Mouse (Mus musculus) midbrain, embryonic 14.5 days (tissue): ENCODE data around the gene Gm44579. TPM values are rescaled to one million over a fixed set of nuclear protein-coding genes. Genes with fewer than 3 reads are reported as not detected.

ENCODE experiments used
- ATAC-seq: fragments of 200-750 bp; cut with Nextera tagmentation; 2 replicates; pipeline ENCODE4 v1.8.0; 2017; ENCODE audit warnings: moderate number of reproducible peaks, moderate library complexity; ENCODE audit not compliant: low FRiP score, low TSS enrichment
- DNase-seq: peaks from one replicate; pipeline ENCODE4 v3.0.0-alpha.2; 2015
- H3K27ac ChIP-seq: fragments of 300-500 bp; sonication (generic); replicated peaks from 2 replicates; pipeline ENCODE4 v1.5.1; 2014; ENCODE audit warnings: mild to moderate bottlenecking, low read depth, low read length, moderate library complexity
- H3K27me3 ChIP-seq: fragments of 300-500 bp; sonication (generic); 2 replicates; pipeline ENCODE4 v1.6.1; 2014; ENCODE audit warnings: low read length, control low read depth, mixed read lengths; ENCODE audit not compliant: control insufficient read depth, insufficient read depth
- H3K36me3 ChIP-seq: fragments of 300-500 bp; sonication (generic); 2 replicates; pipeline ENCODE4 v1.6.1; 2014; ENCODE audit warnings: low read length, control low read depth; ENCODE audit not compliant: control insufficient read depth, insufficient read depth
- H3K4me1 ChIP-seq: fragments of 300-500 bp; sonication (generic); 2 replicates; pipeline ENCODE4 v1.6.1; 2014; ENCODE audit warnings: mild to moderate bottlenecking, antibody characterized with exemption, low read length, control low read depth; ENCODE audit not compliant: control insufficient read depth, insufficient read depth
- H3K4me2 ChIP-seq: fragments of 300-500 bp; sonication (generic); 2 replicates; pipeline ENCODE4 v1.6.1; 2014; ENCODE audit warnings: mild to moderate bottlenecking, low read length, moderate library complexity
- H3K4me3 ChIP-seq: fragments of 300-500 bp; sonication (generic); replicated peaks from 2 replicates; pipeline ENCODE4 v1.5.1; 2014; ENCODE audit warnings: low read depth, low read length
- H3K9ac ChIP-seq: fragments of 300-500 bp; sonication (generic); replicated peaks from 2 replicates; pipeline ENCODE4 v1.6.1; 2014; ENCODE audit warnings: mild to moderate bottlenecking, low read length, moderate library complexity
- H3K9me3 ChIP-seq: fragments of 300-500 bp; sonication (generic); 2 replicates; pipeline ENCODE4 v1.6.1; 2016; ENCODE audit warnings: low read length, control low read depth, mixed read lengths; ENCODE audit not compliant: control insufficient read depth
- WGBS: fragments of 180-500 bp; shearing (Covaris S2); extraction: QIAGEN DNeasy Blood & Tissue Kit; methylation state at CpG from one replicate; pipeline ENCODE4 v1.1.7; 2014; 5-methylcytosine and 5-hydroxymethylcytosine counted together
- polyA plus RNA-seq: library from polyadenylated mRNA; unstranded; fragments of >200 nt; fragmentation: Nextera tagmentation; extraction: Ambion mirVana; gene quantifications from 2 replicates; pipeline ENCODE4 v1.2.1, GENCODE M21; 2014

Gene Gm44579
- polyA plus RNA-seq, 1 experiment from 2014 or later = not detected

GRCm38 (mm10) chr15:98214130-98214529 is 6.6 kb downstream of the Gm44579 start:
- H3K27ac ChIP-seq = no peak overlapping the region
- no peak overlapping the region for H3K4me2 ChIP-seq
- no peaks in the 10 kb centered on the region for H3K36me3 ChIP-seq
- ATAC-seq (no peak), DNase-seq (no peak)
- no peaks in the 10 kb centered on the region for H3K4me1 ChIP-seq
- no peaks in the 10 kb centered on the region for H3K9me3 ChIP-seq
- 79% methylated on average over 5 of the region's 5 CpGs for WGBS
- no peak overlapping the region for H3K9ac ChIP-seq
- no peak overlapping the region for H3K4me3 ChIP-seq
- H3K27me3 ChIP-seq = no peaks in the 10 kb centered on the region

DNA sequence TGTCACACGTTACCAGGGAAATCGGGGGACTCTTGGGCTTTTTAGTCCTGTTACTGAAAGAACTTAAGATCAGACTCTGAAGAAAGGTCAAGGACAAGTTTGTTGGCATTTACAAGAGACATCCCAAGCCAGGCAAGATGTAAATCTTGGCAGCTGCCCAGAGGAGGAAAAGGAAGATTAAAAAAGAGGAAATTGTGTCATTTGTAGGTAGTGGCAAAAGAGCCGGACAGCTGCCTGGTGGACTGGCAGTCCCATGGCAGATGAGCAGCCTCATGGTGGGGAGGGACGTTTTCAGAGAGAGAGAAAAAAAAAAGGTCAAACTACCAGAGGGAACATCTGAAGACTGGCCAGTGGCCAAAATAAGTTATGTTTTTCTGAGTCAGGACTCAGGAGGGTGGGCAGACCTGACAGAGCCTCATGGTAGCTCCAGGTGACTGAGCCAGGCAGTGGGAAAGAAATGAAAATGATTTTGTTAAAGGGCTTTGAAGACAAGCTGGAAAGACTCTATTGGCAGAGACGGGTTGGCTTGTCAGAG is 7.4 kb downstream of the Gm44579 start:
- DNase-seq (no peak), ATAC-seq (no peak)
- H3K36me3 ChIP-seq = no peaks in the 10 kb centered on the region
- no peak overlapping the region for H3K27ac ChIP-seq
- no peak overlapping the region for H3K9ac ChIP-seq
- WGBS = 82% methylated on average over 5 of the region's 5 CpGs
- no peak overlapping the region for H3K4me2 ChIP-seq
- no peaks in the 10 kb centered on the region for H3K9me3 ChIP-seq
- H3K4me3 ChIP-seq = no peak overlapping the region
- no peaks in the 10 kb centered on the region for H3K4me1 ChIP-seq
- H3K27me3 ChIP-seq = no peaks in the 10 kb centered on the region

- ATAC-seq (no peak), DNase-seq (no peak)
- Histone ChIP-seq H3K4me3 (no peak overlapping the region), H3K4me2 (no peak overlapping the region), H3K27ac (no peak overlapping the region), H3K4me1 (no peaks in the 10 kb centered on the region), H3K9ac (no peak overlapping the region), H3K36me3 (no peaks in the 10 kb centered on the region), H3K9me3 (no peaks in the 10 kb centered on the region), H3K27me3 (no peaks in the 10 kb centered on the region)
- WGBS = 87% methylated on average over 7 of the region's 7 CpGs
Observed at GRCm38 (mm10) chr15:98209676-98210075, 11.1 kb downstream of the Gm44579 start.

- Histone ChIP-seq H3K27me3 (no peaks in the 10 kb centered on the region), H3K27ac (no peak within 1 kb of the TSS), H3K36me3 (no peaks in the 10 kb centered on the region), H3K4me1 (no peaks in the 10 kb centered on the region), H3K9me3 (no peaks in the 10 kb centered on the region), H3K4me2 (no peak within 1 kb of the TSS), H3K4me3 (no peak within 1 kb of the TSS), H3K9ac (no peak within 1 kb of the TSS)
- DNase-seq (no peak), ATAC-seq (no peak)
- 65% methylated on average over 3 of the region's 3 CpGs for WGBS
Observed at GRCm38 (mm10) chr15:98195442-98195841, 25.3 kb downstream of the Gm44579 start, which contains the start of gene Olfr288. Gene Olfr288 (minus strand): TSS chr15:98195542.

DNA sequence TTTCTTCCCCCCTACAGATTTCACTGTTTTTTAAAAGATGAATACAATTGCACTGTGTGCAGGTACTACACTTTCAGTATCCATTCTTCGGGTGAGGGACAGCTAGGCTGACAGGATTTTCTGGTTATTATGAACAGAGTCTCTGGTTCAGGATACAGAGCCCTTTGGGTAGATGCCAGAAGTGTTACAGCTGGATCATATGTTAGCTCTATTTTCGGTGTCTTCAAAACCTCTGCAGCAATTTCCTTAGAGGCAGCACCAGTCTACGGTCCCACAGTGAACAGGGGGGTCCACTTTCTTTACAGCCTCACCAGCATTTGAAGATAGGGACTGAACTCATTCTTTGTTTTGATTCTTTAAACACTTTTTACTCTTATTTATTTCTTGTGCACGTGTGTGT is 36.3 kb downstream of the Gm44579 start:
- H3K36me3 ChIP-seq = no peaks in the 10 kb centered on the region
- no peak for DNase-seq
- H3K4me3 ChIP-seq = no peak overlapping the region
- no peak overlapping the region for H3K9ac ChIP-seq
- no peak overlapping the region for H3K27ac ChIP-seq
- WGBS = 72% methylated on average over 4 of the region's 4 CpGs
- ATAC-seq = no peak
- 0 out of 2 replicates have a peak, but pooled peaks cover 5% of the 10 kb centered on the region for H3K4me1 ChIP-seq
- H3K27me3 ChIP-seq = no peaks in the 10 kb centered on the region; the same call in 1 of the 2 replicates
- no peaks in the 10 kb centered on the region for H3K9me3 ChIP-seq
- no peak overlapping the region for H3K4me2 ChIP-seq

DNA sequence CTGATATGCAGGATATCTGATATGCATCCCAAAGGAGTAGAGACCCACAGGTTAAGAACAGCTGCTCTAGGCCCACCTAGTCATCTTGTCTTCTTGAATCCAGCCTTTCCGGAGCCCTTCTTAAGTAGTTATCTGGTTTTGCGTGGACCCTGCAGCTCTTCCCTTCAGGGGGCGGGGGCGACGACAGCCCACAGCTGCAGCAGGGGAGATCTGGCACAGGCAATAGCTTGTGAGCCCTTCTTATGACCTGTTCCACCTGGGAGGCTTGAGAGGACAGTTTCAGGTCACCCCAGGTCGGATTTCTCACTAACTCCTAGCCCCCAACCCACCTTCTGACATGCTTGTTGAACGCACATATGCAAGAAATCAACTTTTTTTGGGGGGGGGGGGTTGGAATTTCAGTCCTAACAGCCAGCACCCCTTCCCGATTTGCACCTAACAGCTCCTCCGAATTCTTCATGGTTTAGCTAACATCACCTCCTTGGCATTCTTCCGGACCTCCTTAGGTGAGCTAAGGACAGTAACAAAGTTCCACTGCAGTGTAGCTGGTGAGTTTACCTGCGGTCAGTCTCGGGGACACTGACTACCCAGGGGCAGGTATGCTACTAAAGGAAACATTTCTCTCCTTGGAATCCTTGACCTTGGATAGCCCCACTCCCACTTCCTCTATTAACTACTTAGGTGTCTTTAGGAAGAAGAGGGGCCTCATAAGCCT is 38.8 kb downstream of the Gm44579 start:
- H3K27ac ChIP-seq = no peak overlapping the region
- no peaks in the 10 kb centered on the region; the same call in 1 of the 2 replicates for H3K27me3 ChIP-seq
- H3K36me3 ChIP-seq = no peaks in the 10 kb centered on the region
- DNase-seq (no peak), ATAC-seq (no peak)
- H3K4me1 ChIP-seq = 0 out of 2 replicates have a peak, but pooled peaks cover 5% of the 10 kb centered on the region
- peak overlapping the region; percentile 82; the same call in 1 of the 2 replicates for H3K4me2 ChIP-seq
- 75% methylated on average over 12 of the region's 12 CpGs for WGBS
- H3K4me3 ChIP-seq = no peak overlapping the region
- no peaks in the 10 kb centered on the region for H3K9me3 ChIP-seq
- H3K9ac ChIP-seq = no peak overlapping the region

DNA sequence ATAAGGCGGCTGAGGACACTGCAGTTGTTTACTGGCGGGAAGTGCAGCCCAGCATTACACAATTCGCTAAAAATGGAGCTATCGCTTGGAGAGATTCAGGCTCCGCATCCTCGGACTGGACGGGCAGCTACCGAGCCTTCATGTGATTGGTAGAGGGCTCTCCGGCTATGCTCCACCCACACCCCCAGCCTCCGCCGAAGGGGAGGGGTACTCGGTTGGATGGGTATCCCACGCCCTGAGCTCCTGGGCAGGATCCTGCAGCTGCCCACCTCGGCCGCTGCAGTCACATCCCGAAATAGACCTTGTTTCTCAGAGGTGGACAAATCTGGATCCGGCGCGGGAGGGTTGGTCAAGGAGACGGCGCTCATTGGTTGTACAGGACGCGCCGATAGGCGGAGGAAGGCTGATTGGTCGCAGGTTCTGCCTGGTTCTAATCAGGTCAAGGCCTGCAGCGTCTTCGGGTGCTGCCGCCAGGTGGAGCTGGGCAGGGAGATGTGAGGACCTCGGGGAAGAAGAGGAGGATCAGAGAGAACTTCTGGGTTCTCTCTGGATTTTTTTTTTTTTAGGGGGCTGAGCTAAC is 39.6 kb downstream of the Gm44579 start:
- ATAC-seq (peak; percentile 97), DNase-seq (peak; percentile 93)
- Histone ChIP-seq H3K4me1 (0 out of 2 replicates have a peak, but pooled peaks cover 5% of the 10 kb centered on the region), H3K4me2 (peak overlapping the region; percentile 82), H3K27me3 (no peaks in the 10 kb centered on the region; the same call in 1 of the 2 replicates), H3K4me3 (peak overlapping the region; percentile 45), H3K27ac (peak overlapping the region; percentile 77), H3K36me3 (no peaks in the 10 kb centered on the region), H3K9me3 (no peaks in the 10 kb centered on the region), H3K9ac (peak overlapping the region; percentile 52)
- WGBS = under 1% methylated on average over 30 of the region's 30 CpGs

GRCm38 (mm10) chr15:98180567-98181131 is 40.1 kb downstream of the Gm44579 start:
- Histone ChIP-seq H3K27me3 (no peaks in the 10 kb centered on the region; the same call in 1 of the 2 replicates), H3K27ac (peak overlapping the region; percentile 77), H3K4me2 (peak overlapping the region; percentile 82), H3K4me1 (0 out of 2 replicates have a peak, but pooled peaks cover 5% of the 10 kb centered on the region), H3K36me3 (no peaks in the 10 kb centered on the region), H3K9ac (peak overlapping the region; percentile 52), H3K4me3 (peak overlapping the region; percentile 45), H3K9me3 (no peaks in the 10 kb centered on the region)
- WGBS = 3% methylated on average over 26 of the region's 26 CpGs
- no peak for ATAC-seq
- no peak for DNase-seq
